Mouse (Mus musculus): ENCODE results near the gene Itgb5. TPM values are rescaled to one million over a fixed set of nuclear protein-coding genes. Genes with fewer than 3 reads are reported as not detected.

Gene Itgb5
- total and polyA plus RNA-seq, 2 experiments from 2014 or later = 18.4 to 46.7 TPM

DNA sequence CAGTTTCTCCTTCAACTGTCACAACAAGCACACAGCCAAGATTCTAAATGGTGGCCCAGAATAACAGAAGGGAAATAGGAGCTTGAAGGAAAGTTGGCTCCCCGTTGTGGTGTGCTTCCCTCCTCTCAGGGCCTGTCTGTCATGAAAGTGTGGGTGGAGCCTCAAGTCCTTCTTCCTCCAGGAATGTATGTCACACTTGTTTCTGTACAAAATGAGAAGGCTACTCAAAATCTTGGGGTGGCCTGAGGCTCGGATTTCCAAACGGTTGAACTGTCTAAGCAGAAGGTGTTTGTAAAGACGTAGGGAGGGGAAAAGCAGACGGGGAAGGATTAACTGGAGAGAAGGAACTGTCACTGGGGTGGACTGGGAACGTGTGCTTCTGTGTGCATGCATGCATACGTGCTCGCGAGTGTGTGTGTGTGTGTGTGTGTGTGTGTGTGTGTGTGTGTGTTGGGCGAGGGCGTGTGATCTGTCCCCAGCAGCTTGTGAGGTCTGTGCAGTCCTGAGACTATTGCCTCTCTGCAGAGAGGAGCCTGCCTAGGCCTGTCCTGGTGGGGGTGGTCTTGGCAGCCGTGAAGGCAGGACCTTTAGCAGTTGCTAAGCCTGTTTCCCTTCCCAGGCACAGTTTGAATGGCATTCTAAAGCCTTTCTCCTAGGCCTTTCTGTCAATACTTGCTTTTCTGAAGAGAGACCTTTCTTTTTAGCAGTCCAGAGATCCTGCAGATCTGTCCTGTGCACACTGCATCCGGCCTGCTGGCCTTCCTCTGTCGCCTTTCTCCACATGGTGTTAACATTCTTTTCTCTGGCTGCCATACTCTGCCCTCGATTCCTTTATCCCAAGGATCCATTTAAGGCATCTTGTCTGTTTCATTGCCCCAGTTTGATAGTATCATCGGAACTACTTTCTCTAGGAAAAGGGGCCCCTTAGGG lies 53.8 kb downstream of the Itgb5 start:
- 36% methylated on average over 16 of the region's 16 CpGs for WGBS
- no peak overlapping the region for H3K9ac ChIP-seq (replicated peaks; ENCODE audit: low read length)

DNA sequence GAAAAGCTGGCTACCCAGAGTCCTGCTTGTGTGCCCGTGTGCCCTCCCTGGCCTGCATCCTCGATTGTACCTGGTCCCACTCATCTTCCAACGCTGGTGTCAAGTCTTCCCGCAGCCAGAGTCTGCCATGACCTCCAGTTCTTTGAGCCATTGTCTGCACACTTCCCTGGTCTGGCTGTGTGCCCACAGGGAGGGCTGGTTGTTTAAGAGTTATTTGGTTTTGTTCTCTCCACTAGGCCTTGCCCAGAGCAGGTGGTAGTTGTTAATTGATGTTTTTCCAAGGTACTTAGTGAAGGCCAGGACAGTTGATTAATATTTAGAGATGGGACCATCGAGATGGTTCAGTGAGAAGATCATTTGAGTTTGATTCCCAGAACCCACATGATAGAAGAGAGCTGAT lies 54.7 kb downstream of the Itgb5 start:
- ATAC-seq = no peak
- no peak for DNase-seq (ENCODE audit: low spot score)
- H3K4me2 ChIP-seq (ENCODE audit: low read depth, low read length) = no peak overlapping the region
- no peaks in the 10 kb centered on the region for H3K9me3 ChIP-seq (ENCODE audit: low read length)
- WGBS = 56% methylated on average over 5 of the region's 5 CpGs
- no peaks in the 10 kb centered on the region for H3K36me3 ChIP-seq (ENCODE audit: insufficient read depth, low read length)
- no peak overlapping the region for H3K4me3 ChIP-seq (ENCODE audit: low read length)
- H3K27ac ChIP-seq = peak overlapping the region; percentile 54
- TF ChIP-seq CTCF (IDR thresholded peaks at IDR 0.05; ENCODE audit: low read depth) = no peak
- no peak overlapping the region for H3K9ac ChIP-seq (replicated peaks; ENCODE audit: low read length)
- peaks cover 14% of the 10 kb centered on the region; the same call in 1 of the 2 replicates for H3K4me1 ChIP-seq (ENCODE audit: insufficient read depth, low read length)
- no peaks in the 10 kb centered on the region for H3K27me3 ChIP-seq (ENCODE audit: insufficient read depth, low read length)

More for the DNA sequence above, 53.8 kb downstream of the Itgb5 start:
- no peak overlapping the region for H3K4me3 ChIP-seq (ENCODE audit: low read length)
- H3K27me3 ChIP-seq (ENCODE audit: insufficient read depth, low read length) = no peaks in the 10 kb centered on the region
- H3K4me1 ChIP-seq (ENCODE audit: insufficient read depth, low read length) = peaks cover 14% of the 10 kb centered on the region; the same call in 1 of the 2 replicates
- ATAC-seq (peak; percentile 86), DNase-seq (ENCODE audit: low spot score) (peak; percentile 59)
- peak overlapping the region; percentile 54 for H3K27ac ChIP-seq
- no peak for TF ChIP-seq CTCF (IDR thresholded peaks at IDR 0.05; ENCODE audit: low read depth)
- no peaks in the 10 kb centered on the region for H3K36me3 ChIP-seq (ENCODE audit: insufficient read depth, low read length)
- H3K9me3 ChIP-seq (ENCODE audit: low read length) = no peaks in the 10 kb centered on the region
- no peak overlapping the region for H3K4me2 ChIP-seq (ENCODE audit: low read depth, low read length)

GRCm38 (mm10) chr16:33885021-33885471 lies 55.6 kb downstream of the Itgb5 start:
- Histone ChIP-seq H3K27ac (no peak overlapping the region), H3K9ac (replicated peaks; ENCODE audit: low read length) (no peak overlapping the region), H3K4me3 (ENCODE audit: low read length) (no peak overlapping the region), H3K36me3 (ENCODE audit: insufficient read depth, low read length) (no peaks in the 10 kb centered on the region), H3K9me3 (ENCODE audit: low read length) (no peaks in the 10 kb centered on the region), H3K27me3 (ENCODE audit: insufficient read depth, low read length) (no peaks in the 10 kb centered on the region), H3K4me2 (ENCODE audit: low read depth, low read length) (no peak overlapping the region), H3K4me1 (ENCODE audit: insufficient read depth, low read length) (peaks cover 14% of the 10 kb centered on the region; the same call in 1 of the 2 replicates)
- DNase-seq (ENCODE audit: low spot score) (no peak), ATAC-seq (no peak)
- TF ChIP-seq CTCF (IDR thresholded peaks at IDR 0.05; ENCODE audit: low read depth) = no peak
- 83% methylated on average over 11 of the region's 11 CpGs for whole genome bisulfite sequencing

GRCm38 (mm10) chr16:33885671-33886328 lies 56.3 kb downstream of the Itgb5 start:
- no peak for TF ChIP-seq CTCF (IDR thresholded peaks at IDR 0.05; ENCODE audit: low read depth)
- no peaks in the 10 kb centered on the region for H3K9me3 ChIP-seq (ENCODE audit: low read length)
- no peaks in the 10 kb centered on the region for H3K27me3 ChIP-seq (ENCODE audit: insufficient read depth, low read length)
- ATAC-seq (no peak), DNase-seq (ENCODE audit: low spot score) (no peak)
- no peak overlapping the region for H3K4me2 ChIP-seq (ENCODE audit: low read depth, low read length)
- H3K4me3 ChIP-seq (ENCODE audit: low read length) = no peak overlapping the region
- H3K4me1 ChIP-seq (ENCODE audit: insufficient read depth, low read length) = peaks cover 14% of the 10 kb centered on the region; the same call in 1 of the 2 replicates
- no peak overlapping the region for H3K9ac ChIP-seq (replicated peaks; ENCODE audit: low read length)
- H3K36me3 ChIP-seq (ENCODE audit: insufficient read depth, low read length) = no peaks in the 10 kb centered on the region
- H3K27ac ChIP-seq = no peak overlapping the region
- WGBS = 88% methylated on average over 14 of the region's 14 CpGs

GRCm38 (mm10) chr16:33886665-33887064 lies 57.2 kb downstream of the Itgb5 start:
- no peak for TF ChIP-seq CTCF (IDR thresholded peaks at IDR 0.05; ENCODE audit: low read depth)

DNA sequence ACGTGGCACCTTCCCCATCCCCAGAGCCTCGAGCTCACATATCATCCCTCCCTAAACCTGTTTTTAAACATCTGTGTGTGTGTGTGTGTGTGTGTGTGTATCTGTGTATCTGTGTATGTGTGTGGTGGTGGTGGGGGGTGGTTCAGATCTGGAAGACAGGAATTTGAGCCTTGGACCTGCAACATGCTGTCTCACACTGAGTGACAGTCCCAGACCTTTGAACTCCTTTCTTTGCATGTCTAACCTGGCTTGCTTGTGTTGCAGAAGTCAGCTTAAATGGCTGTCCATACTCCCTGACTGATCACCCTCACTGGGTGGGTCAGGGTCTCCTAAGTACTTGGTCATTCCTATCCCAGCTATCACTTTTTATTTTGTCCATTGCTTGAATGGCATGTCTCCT lies 58.5 kb downstream of the Itgb5 start:
- Histone ChIP-seq H3K27me3 (ENCODE audit: insufficient read depth, low read length) (no peaks in the 10 kb centered on the region), H3K4me2 (ENCODE audit: low read depth, low read length) (no peak overlapping the region), H3K4me3 (ENCODE audit: low read length) (no peak overlapping the region), H3K9ac (replicated peaks; ENCODE audit: low read length) (no peak overlapping the region), H3K27ac (no peak overlapping the region), H3K4me1 (ENCODE audit: insufficient read depth, low read length) (peaks cover 14% of the 10 kb centered on the region), H3K9me3 (ENCODE audit: low read length) (no peaks in the 10 kb centered on the region), H3K36me3 (ENCODE audit: insufficient read depth, low read length) (no peaks in the 10 kb centered on the region)
- TF ChIP-seq CTCF (IDR thresholded peaks at IDR 0.05; ENCODE audit: low read depth) = no peak
- DNase-seq (ENCODE audit: low spot score) (no peak), ATAC-seq (no peak)
- 96% methylated on average over 2 of the region's 2 CpGs for WGBS

More at GRCm38 (mm10) chr16:33886665-33887064, 57.2 kb downstream of the Itgb5 start:
- H3K27ac ChIP-seq = no peak overlapping the region
- H3K36me3 ChIP-seq (ENCODE audit: insufficient read depth, low read length) = no peaks in the 10 kb centered on the region
- DNase-seq (ENCODE audit: low spot score) = no peak
- no peaks in the 10 kb centered on the region for H3K27me3 ChIP-seq (ENCODE audit: insufficient read depth, low read length)
- H3K4me3 ChIP-seq (ENCODE audit: low read length) = no peak overlapping the region
- 77% methylated on average over 6 of the region's 6 CpGs for WGBS
- no peak overlapping the region for H3K4me2 ChIP-seq (ENCODE audit: low read depth, low read length)
- no peak overlapping the region for H3K9ac ChIP-seq (replicated peaks; ENCODE audit: low read length)
- no peak for ATAC-seq
- H3K4me1 ChIP-seq (ENCODE audit: insufficient read depth, low read length) = peaks cover 14% of the 10 kb centered on the region; the same call in 1 of the 2 replicates
- no peaks in the 10 kb centered on the region for H3K9me3 ChIP-seq (ENCODE audit: low read length)
